Mouse (Mus musculus): ENCODE data around the gene Stk17b. TPM values are rescaled to one million over a fixed set of nuclear protein-coding genes. Genes with fewer than 3 reads are reported as not detected.

Gene Stk17b
- 9.2 and 13.2 TPM in 2 replicates for polyA plus RNA-seq (2012; rRNA removed)

GRCm38 (mm10) chr1:53784721-53785418 lies at the start of gene Stk17b:
Stk17b (minus strand) TSS chr1:53785224.

GRCm38 (mm10) chr1:53706431-53707361 lies 78.3 kb downstream of the Stk17b start, which contains the start of gene Dnah7a:
Dnah7a (minus strand) TSS chr1:53706784.

Other genes with a start within 250 kb of the Stk17b start
- 0.01 and 0.29 TPM in 2 replicates for gene Dnah7a, start 78.4 kb downstream of the Stk17b start, polyA plus RNA-seq (2012; rRNA removed)